Mouse (Mus musculus) layer of hippocampus, adult 6 months (tissue): Measurements from ENCODE around the gene Pcsk2. TPM values are rescaled to one million over a fixed set of nuclear protein-coding genes. Genes with fewer than 3 reads are reported as not detected.

Source experiments
- long read RNA-seq, 2 experiments: library from polyadenylated mRNA; unstranded; transcript quantifications; one replicate each; pipeline ENCODE4 v2.0.0; 2019 to 2020
- polyA plus RNA-seq: library from polyadenylated mRNA; unstranded; fragments of <200 nt; fragmentation: Nextera tagmentation; gene quantifications from 2 replicates; pipeline ENCODE4 v1.2.3, GENCODE M21; 2021

Gene Pcsk2
- polyA plus RNA-seq = 75.2 and 88.9 TPM in 2 replicates
- long read RNA-seq, experiment 1, full-length matches to known transcripts = 85 of 166 reads
- long read RNA-seq, experiment 1, partial matches to known transcripts = 55 of 166 reads
- long read RNA-seq, experiment 1, other reads (novel, unspliced or antisense) = 26 of 166 reads
- long read RNA-seq, experiment 2, full-length matches to known transcripts = 621 of 758 reads
- long read RNA-seq, experiment 2, partial matches to known transcripts = 55 of 758 reads
- long read RNA-seq, experiment 2, other reads (novel, unspliced or antisense) = 82 of 758 reads

DNA sequence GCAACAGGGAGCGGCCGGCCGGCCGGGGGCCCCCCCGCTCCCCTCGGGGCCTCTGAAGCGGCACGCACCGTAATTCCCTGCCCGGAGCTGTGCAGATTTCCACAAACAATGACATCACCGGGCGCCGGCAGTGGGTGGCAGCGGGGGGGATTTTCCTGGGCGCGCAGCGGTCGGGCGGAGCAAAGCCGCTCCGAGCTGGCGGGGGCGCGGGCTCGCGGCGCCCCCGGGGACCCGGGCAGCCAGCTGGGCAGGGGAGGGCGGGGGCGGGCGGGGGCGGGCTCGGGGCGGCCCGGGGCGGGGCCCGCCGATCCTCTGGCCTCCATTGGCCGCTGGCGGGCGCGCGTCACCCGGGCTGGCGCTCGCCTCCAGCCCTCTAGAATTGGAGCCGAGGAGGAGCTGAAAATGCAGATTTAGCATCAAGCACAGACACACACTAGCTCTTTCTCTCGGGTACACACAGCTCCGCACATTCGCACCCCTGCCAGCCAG, at the start of gene Pcsk2:
Pcsk2 (plus strand) TSS at position 399 of the 489 bp plus-strand sequence.

DNA sequence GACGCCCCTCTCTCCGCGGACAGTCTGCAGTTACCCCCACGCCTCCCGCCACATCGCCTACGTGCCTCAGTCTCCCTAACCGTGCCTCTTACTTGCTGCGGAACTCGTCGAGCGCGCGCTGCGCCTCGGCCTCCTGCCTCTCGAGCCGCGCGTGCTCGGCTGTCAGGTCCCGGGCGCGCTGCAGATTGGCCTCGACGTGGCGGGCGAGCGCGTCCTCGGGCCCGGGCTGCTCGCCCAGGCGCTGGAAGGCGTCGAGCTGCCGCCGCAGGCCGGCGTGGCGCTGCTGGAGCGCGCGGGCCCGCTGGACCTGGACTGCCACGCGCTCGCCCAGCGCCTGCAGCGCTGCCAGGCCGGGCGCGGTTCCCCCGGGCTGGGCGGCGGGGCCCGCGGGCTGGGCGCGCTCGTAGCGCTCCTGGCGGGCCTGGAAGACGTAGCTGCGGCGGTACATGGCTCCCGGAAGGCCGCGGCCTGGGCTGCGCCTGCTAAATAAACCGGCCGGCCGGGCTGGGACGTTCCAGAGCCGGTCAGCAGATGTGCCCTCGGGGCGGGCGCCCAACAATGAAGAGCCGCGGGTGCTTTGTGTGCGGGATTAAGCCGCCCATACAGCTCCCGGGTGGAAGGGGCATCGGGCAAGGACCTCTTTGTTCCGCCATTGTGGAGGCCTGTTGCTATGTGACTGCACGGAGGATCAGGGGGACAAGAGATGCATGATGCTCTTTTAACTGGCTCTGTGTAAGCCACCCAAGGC, 316.7 kb downstream of the Pcsk2 start, which contains the start of gene Bfsp1:
Bfsp1 (minus strand) TSS at position 690 of the 748 bp plus-strand sequence.

